Mouse (Mus musculus) heart, adult 2 months (tissue): Measurements from ENCODE around the gene Il23a. TPM values are rescaled to one million over a fixed set of nuclear protein-coding genes. Genes with fewer than 3 reads are reported as not detected.

Experiments
- DNase-seq, 2 experiments: peaks; one replicate each; pipeline ENCODE4 v3.0.0; 2021
- H3K27ac ChIP-seq: fragments of 200-600 bp; 2 replicates; pipeline ENCODE4 v1.8.1; 2022
- H3K27me3 ChIP-seq: fragments of 200-500 bp; 2 replicates; pipeline ENCODE4 v1.6.1; 2012; ENCODE audit warnings: mild to moderate bottlenecking, low read length, inconsistent platforms, mixed read lengths; ENCODE audit not compliant: control insufficient read depth, insufficient read depth
- H3K36me3 ChIP-seq: fragments of 200-500 bp; 2 replicates; pipeline ENCODE4 v1.6.1; 2012; ENCODE audit warnings: low read length, inconsistent platforms; ENCODE audit not compliant: control insufficient read depth, insufficient read depth
- H3K4me1 ChIP-seq: fragments of 200-500 bp; 2 replicates; pipeline ENCODE4 v1.6.1; 2011; ENCODE audit warnings: low read length; ENCODE audit not compliant: control insufficient read depth, insufficient read depth
- H3K4me3 ChIP-seq: fragments of 200-600 bp; 2 replicates; pipeline ENCODE4 v1.8.1; 2022
- H3K79me2 ChIP-seq: fragments of 200-500 bp; replicated peaks from 2 replicates; pipeline ENCODE4 v1.6.1; 2012; ENCODE audit warnings: mild to moderate bottlenecking, inconsistent platforms, low read length, moderate library complexity, mixed read lengths; ENCODE audit not compliant: control insufficient read depth, insufficient read depth
- H3K9ac ChIP-seq: fragments of 200-500 bp; 2 replicates; pipeline ENCODE4 v1.6.1; 2012; ENCODE audit warnings: low read depth, mild to moderate bottlenecking, control low read depth, inconsistent platforms, low read length, mixed read lengths
- CTCF ChIP-seq: fragments of 200-600 bp; IDR thresholded peaks from 2 replicates; pipeline ENCODE4 v1.8.1; 2022; ENCODE audit warnings: antibody characterized with exemption, mild to moderate bottlenecking, moderate library complexity
- EP300 ChIP-seq: fragments of 200-500 bp; IDR thresholded peaks from 2 replicates; pipeline ENCODE4 v1.6.1; 2011; ENCODE audit warnings: low read depth, low read length, control low read depth; ENCODE audit not compliant: insufficient read depth
- POLR2A ChIP-seq: fragments of 200-500 bp; IDR thresholded peaks from 2 replicates; pipeline ENCODE4 v1.6.1; 2011; ENCODE audit warnings: mild to moderate bottlenecking, low read depth, low read length, control low read depth; ENCODE audit not compliant: insufficient read depth
- WGBS: fragments of 180-500 bp; shearing (Covaris S2); methylation state at CpG from one replicate; pipeline ENCODE4 v1.1.7; 2018; 5-methylcytosine and 5-hydroxymethylcytosine counted together
- intact Hi-C: fragments of 180-260 bp; cut with DNase I; formaldehyde crosslinking; loops from one replicate; pipeline ENCODE4 v1.15.1; 2025
- polyA plus RNA-seq: library from polyadenylated mRNA; depleted of rRNA; stranded (reverse); fragments of >200 nt; gene quantifications from 2 replicates; pipeline ENCODE4 v1.2.3, GENCODE M21; 2012
- total RNA-seq, 2 experiments: library from RNA; stranded (reverse); gene quantifications; 2 replicates each; pipeline ENCODE4 v1.2.3; 2021

Gene Il23a
- total and polyA plus RNA-seq, 3 experiments, result 0.16 TPM; not detected in 2

DNA sequence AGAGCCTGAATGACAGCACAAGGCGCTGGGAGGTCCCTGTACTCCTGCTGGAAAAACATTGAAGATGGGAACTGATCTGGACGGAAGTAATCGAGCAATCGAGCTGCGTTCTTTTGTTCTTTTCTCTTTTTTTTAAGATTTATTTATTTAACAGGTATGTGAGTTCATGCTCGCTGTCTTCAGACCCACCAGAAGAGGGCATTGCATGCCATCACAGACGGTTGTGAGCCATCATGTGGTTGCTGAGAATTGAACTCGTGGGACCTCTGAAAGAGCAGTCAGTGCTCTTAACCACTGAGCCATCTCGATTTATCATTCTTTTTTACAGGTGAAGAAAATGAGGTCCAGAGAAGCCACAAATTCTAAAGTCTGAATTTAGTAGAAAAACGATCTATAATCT, 29.1 kb upstream of the Il23a start:
- H3K4me1 ChIP-seq, result peaks cover 4% of the 10 kb centered on the region
- WGBS, result 87% methylated on average over 10 of the region's 10 CpGs
- H3K9ac ChIP-seq, result no peak overlapping the region
- H3K27ac ChIP-seq, result no peak overlapping the region
- no peak overlapping the region for H3K4me3 ChIP-seq
- no peaks in the 10 kb centered on the region for H3K79me2 ChIP-seq
- TF ChIP-seq CTCF (peak; percentile 33), POLR2A (no peak)
- no peak for DNase-seq
- no peaks in the 10 kb centered on the region for H3K27me3 ChIP-seq
- no peaks in the 10 kb centered on the region; the same call in 1 of the 2 replicates for H3K36me3 ChIP-seq
- intact Hi-C loops, result no loop called here

DNA sequence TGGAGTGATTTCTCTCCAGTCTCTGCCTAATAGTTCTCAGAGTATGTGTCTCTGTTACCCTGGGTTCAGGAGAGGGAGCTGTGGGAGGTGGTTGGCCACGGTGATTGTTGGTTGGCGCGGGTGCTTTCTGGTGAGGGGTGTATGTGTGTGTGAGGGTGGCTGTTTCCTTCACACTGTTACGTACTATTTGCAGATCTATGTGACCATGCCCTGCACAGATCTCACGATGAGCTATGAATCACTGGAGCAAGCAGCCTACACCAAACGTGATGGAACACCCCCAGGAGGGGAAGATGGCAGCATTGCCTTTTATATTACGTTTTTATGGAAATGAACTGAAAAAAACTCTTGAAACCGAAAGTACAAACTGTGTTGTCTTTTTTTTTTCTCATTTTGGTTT, 28.3 kb upstream of the Il23a start:
- no peak for DNase-seq
- Histone ChIP-seq H3K4me1 (peaks cover 4% of the 10 kb centered on the region), H3K27ac (no peak overlapping the region), H3K4me3 (no peak overlapping the region), H3K9ac (no peak overlapping the region), H3K36me3 (no peaks in the 10 kb centered on the region; the same call in 1 of the 2 replicates), H3K27me3 (no peaks in the 10 kb centered on the region), H3K79me2 (no peaks in the 10 kb centered on the region)
- no peak for TF ChIP-seq EP300
- 94% methylated on average over 8 of the region's 8 CpGs for WGBS
- intact Hi-C loops, result no loop called here

DNA sequence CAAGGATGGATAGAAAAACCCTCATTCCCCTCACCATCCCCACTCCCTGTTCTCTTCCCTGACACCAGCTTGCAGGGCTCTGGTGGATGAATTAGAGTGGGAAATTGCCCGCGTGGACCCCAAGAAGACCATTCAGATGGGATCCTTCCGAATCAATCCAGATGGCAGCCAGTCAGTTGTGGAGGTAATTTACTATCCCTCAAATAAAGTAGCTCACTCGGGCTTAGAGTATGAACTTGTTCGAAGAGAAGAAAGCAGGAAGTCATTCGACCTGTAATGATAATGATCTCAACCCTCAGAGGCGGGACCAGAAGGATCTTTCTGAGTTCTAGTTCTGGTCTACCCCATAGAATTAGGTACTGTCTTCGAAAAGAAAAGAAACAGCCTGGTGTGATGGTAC, 25.0 kb upstream of the Il23a start:
- no peak for DNase-seq
- 63% methylated on average over 8 of the region's 8 CpGs for WGBS
- Histone ChIP-seq H3K4me3 (no peak overlapping the region; the same call in 1 of the 2 replicates), H3K36me3 (no peaks in the 10 kb centered on the region; the same call in 1 of the 2 replicates), H3K9ac (no peak overlapping the region), H3K27ac (no peak overlapping the region), H3K79me2 (no peaks in the 10 kb centered on the region), H3K27me3 (no peaks in the 10 kb centered on the region), H3K4me1 (peaks cover 4% of the 10 kb centered on the region)
- intact Hi-C loops, result loop anchor here (2.0 kb wide), 1 partner anchor 13 kb away; the partner anchor contains the start of gene Cs
- no peak for TF ChIP-seq POLR2A
- TF ChIP-seq EP300, result no peak
- no peak for TF ChIP-seq CTCF

DNA sequence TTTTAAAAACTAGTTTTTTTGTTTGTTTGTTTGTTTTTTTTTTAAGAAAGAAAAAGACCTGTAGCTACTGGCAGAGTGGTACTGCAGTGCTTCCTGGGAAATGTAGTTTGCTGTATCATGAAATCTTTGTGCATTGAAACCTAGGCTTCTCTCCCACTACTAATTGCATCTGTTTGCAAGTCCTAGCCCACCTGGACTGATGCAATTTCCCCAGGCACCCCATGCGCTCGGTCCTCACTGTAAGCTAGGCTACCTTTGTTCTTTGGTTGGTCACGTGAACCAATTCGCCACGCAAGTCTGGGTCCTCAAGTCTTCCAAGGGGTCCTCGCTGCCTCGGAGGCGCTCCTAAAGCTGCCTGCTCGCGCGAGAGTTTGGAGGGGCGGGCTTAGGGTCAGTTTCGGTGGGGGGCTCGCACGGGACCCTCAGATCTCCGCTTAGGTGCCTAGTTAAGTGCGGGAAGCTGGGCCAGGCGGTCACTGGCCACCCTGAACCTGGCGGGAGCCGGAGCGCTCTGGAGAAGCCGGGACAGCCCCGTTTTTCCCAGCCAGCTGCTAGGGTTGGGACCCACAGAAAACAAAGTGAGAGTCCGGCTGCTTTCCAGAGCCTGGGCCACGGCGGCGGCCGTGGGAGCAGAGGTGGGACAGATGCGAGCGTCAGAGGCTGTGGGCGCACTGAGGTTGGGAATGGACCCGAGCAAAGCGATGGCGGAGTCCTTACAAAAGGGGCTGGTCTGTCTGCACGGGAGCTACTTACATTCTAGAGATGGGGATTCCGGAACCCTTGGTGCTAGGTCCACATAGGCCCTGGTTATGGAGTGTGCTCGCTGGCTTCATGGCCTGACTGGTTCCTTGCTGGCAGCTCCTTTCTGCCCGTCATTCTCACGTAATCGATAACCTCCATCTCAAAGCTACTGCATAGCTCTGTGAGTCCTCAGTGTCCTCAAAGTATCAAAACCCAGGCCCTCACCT, 23.9 kb upstream of the Il23a start, which contains the start of gene Cnpy2:
TSS of gene Cnpy2 (plus strand) at position 319 of the 968 bp plus-strand sequence.
- intact Hi-C loops, result loop anchor here (2.0 kb wide), 1 partner anchor 14 kb away; the partner anchor contains the start of gene Cs
- Histone ChIP-seq H3K9ac (peak within 1 kb of the TSS; percentile 82), H3K27me3 (no peaks in the 10 kb centered on the region), H3K4me3 (peak within 1 kb of the TSS; percentile 81), H3K27ac (peak within 1 kb of the TSS; percentile 98), H3K36me3 (no peaks in the 10 kb centered on the region; the same call in 1 of the 2 replicates), H3K4me1 (peaks cover 4% of the 10 kb centered on the region), H3K79me2 (no peaks in the 10 kb centered on the region)
- under 1% methylated on average over 40 of the region's 40 CpGs for WGBS
- peak; percentile 88 to 89 for DNase-seq
- TF ChIP-seq EP300 (no peak), POLR2A (peak; percentile 69), CTCF (no peak)

DNA sequence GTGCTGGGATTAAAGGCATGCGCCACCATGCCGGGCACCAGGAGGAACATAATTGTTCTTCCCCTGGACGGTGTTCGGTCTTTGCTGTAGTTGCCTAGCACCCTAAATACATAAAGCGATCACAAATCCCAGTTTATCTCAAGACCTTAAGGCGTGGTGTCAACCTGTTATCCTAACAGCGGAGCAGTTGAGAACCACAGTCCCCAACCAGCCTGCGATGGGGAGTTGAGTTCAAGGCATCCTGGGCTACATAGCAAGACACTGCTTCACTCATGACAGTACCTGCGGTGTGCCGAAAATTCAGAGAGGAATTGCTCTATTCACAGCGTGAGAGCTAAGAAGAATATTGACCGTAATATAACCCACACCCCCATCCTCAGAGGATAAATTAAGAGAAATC, 23.1 kb upstream of the Il23a start:
- Histone ChIP-seq H3K4me3 (peak overlapping the region; percentile 81), H3K27me3 (no peaks in the 10 kb centered on the region), H3K9ac (0 out of 2 replicates have a peak overlapping the region, but pooled peaks have one; percentile 33), H3K79me2 (no peaks in the 10 kb centered on the region), H3K36me3 (no peaks in the 10 kb centered on the region; the same call in 1 of the 2 replicates), H3K27ac (peak overlapping the region; percentile 98), H3K4me1 (peaks cover 4% of the 10 kb centered on the region)
- no peak for DNase-seq
- 39% methylated on average over 12 of the region's 12 CpGs for WGBS
- TF ChIP-seq CTCF (no peak), POLR2A (no peak), EP300 (no peak)
- intact Hi-C loops, result loop anchor here (2.0 kb wide), 1 partner anchor 15 kb away; the partner anchor contains the start of gene Cs

DNA sequence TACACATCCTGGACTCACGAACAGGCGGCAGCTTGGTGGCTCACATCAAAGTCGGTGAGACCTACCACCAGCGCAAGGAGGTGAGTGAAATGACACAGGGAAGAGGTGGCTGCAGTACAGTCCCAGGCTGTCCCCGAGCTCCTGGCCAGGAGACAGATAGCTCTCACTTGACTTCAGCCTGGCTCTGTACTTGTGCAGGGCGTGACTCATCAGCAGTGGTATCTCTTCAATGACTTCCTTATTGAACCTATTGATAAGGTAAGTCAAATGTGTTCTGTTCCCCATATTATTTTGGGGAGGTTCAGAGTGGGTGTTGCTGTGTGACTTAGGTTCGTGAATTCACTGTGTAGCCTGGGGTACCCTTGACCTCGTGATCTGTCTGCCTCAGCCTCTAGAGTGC, 17.0 kb upstream of the Il23a start:
- intact Hi-C loops, result no loop called here
- no peaks in the 10 kb centered on the region for H3K4me1 ChIP-seq
- no peak overlapping the region for H3K4me3 ChIP-seq
- DNase-seq, result no peak
- H3K36me3 ChIP-seq, result no peaks in the 10 kb centered on the region
- WGBS, result 91% methylated on average over 8 of the region's 8 CpGs
- H3K9ac ChIP-seq, result no peak overlapping the region
- no peaks in the 10 kb centered on the region for H3K27me3 ChIP-seq
- no peaks in the 10 kb centered on the region for H3K79me2 ChIP-seq
- H3K27ac ChIP-seq, result no peak overlapping the region
- no peak for TF ChIP-seq EP300
